In genomic region chr4:117330836-117331475, GRCm38 (mm10) we compare ENCODE assay signal across 13 mouse cellular contexts.
DNase-seq lines count a peak whose midpoint lies in the region; ATAC-seq and TF ChIP-seq lines count a peak whose summit lies in the region.
"Had no signal": no experiment of that assay in that cellular context is flagged by ENCODE, and none has a peak within 500 bp of the region (broad histone marks: within the 10 kb centered on the region; RNA-seq: fewer than 3 reads in every experiment).

No protein-coding gene starts in this region.

- H3K27ac ChIP-seq in kidney, postnatal 0 days: no peak overlapping the region
- no peak overlapping the region; the same call in 1 of the 2 replicates for H3K27ac ChIP-seq in ES-E14 (ENCODE audit: insufficient read depth, low read depth, low read length, poor library complexity, severe bottlenecking)
- H3K27ac ChIP-seq: heart, embryonic 15.5 days; liver, embryonic 14.5 days; midbrain, embryonic 13.5 days had no signal

- no peaks in the 10 kb centered on the region for H3K9me3 ChIP-seq in kidney, postnatal 0 days (replicated peaks; ENCODE audit: low read length)
- no peaks in the 10 kb centered on the region for H3K9me3 ChIP-seq in ES-E14 (ENCODE audit: control insufficient read depth, insufficient read depth, low read depth, low read length)
- H3K9me3 ChIP-seq: heart, embryonic 15.5 days; midbrain, embryonic 13.5 days had no signal

- H3K9ac ChIP-seq in kidney, postnatal 0 days (ENCODE audit: low read depth, low read length): no peak overlapping the region
- peak overlapping the region; percentile 41; the same call in 1 of the 2 replicates for H3K9ac ChIP-seq in ES-E14 (ENCODE audit: insufficient read depth, low read depth, low read length, poor library complexity, severe bottlenecking)
- H3K9ac ChIP-seq: forebrain, postnatal 0 days; heart, embryonic 15.5 days; liver, embryonic 14.5 days; midbrain, embryonic 13.5 days had no signal

- H3K36me3 ChIP-seq in kidney, postnatal 0 days (ENCODE audit: insufficient read depth, low read length): no peaks in the 10 kb centered on the region
- H3K36me3 ChIP-seq in ES-E14 (ENCODE audit: control insufficient read depth, insufficient read depth, low read length, poor library complexity, severe bottlenecking): no peaks in the 10 kb centered on the region
- H3K36me3 ChIP-seq: heart, embryonic 15.5 days; midbrain, embryonic 13.5 days had no signal

- 22% methylated on average over 11 of the region's 11 CpGs for WGBS in kidney, postnatal 0 days

- DNase-seq in kidney, postnatal 0 days (ENCODE audit: low spot score): peak; percentile 72
- no peak for DNase-seq in kidney, postnatal 14 days
- DNase-seq in ES-E14 (ENCODE audit: low read depth, low spot score): no peak
- peak; percentile 72 for DNase-seq in embryo, embryonic 11 days
- peak; percentile 71 for DNase-seq in neural tube, embryonic 10.5 days (ENCODE audit: extremely low spot score, low spot score)
- DNase-seq in gastrocnemius, postnatal 4 days (ENCODE audit: low spot score in 2 of 2): no peak
- no peak for DNase-seq in cerebellum, postnatal 14 days
- no peak for DNase-seq in spleen, adult 12 weeks (ENCODE audit: low spot score)
- DNase-seq: forebrain, postnatal 0 days; thymus, adult 2 months had no signal

- no peaks in the 10 kb centered on the region for H3K4me1 ChIP-seq in kidney, postnatal 0 days (replicated peaks; ENCODE audit: insufficient read depth, low read length)
- peaks cover 8 to 20% of the 10 kb centered on the region in 2 experiments for H3K4me1 ChIP-seq in ES-E14 (ENCODE audit: control insufficient read depth in 2 of 2, insufficient read depth in 2 of 2, low read length in 2 of 2, poor library complexity in 1 of 2)

- in situ Hi-C loops in ES-E14 (cut with MboI; ENCODE audit: low sequenced_read_pairs in 2 of 2, unreplicated experiment in 2 of 2): no loop called here

- ATAC-seq in kidney, postnatal 0 days (replicated peaks; ENCODE audit: low FRiP score, low read depth): peak; percentile 59
- ATAC-seq: forebrain, postnatal 0 days had no signal

- H3K4me3 ChIP-seq in kidney, postnatal 0 days (replicated peaks; ENCODE audit: low read depth, low read length): no peak overlapping the region
- H3K4me3 ChIP-seq in ES-E14 (ENCODE audit: insufficient read depth in 1 of 2, low read depth in 1 of 2, low read length in 2 of 2, poor library complexity in 1 of 2, severe bottlenecking in 1 of 2): 0 out of 4 replicates have a peak overlapping the region, but pooled peaks of 1 of the 2 experiments have one; percentile 8
- H3K4me3 ChIP-seq: heart, embryonic 15.5 days; midbrain, embryonic 13.5 days had no signal

- no peak for TF ChIP-seq CTCF in kidney, postnatal 0 days (IDR thresholded peaks at IDR 0.05; ENCODE audit: low read depth)

- H3K27me3 ChIP-seq in kidney, postnatal 0 days (ENCODE audit: insufficient read depth, low read length): peaks cover 18% of the 10 kb centered on the region; the same call in 1 of the 2 replicates

- no peak overlapping the region for H3K4me2 ChIP-seq in kidney, postnatal 0 days (ENCODE audit: low read length)
- H3K4me2 ChIP-seq: heart, embryonic 15.5 days; midbrain, embryonic 13.5 days had no signal

TF ChIP-seq in ES-E14, 5 proteins besides CTCF, POLR2A, EP300 and RAD21:
- no peak for TF ChIP-seq CHD2 (IDR thresholded peaks at IDR 0.05; ENCODE audit: low read depth, low read length)
- 0 out of 2 replicates have a peak, but pooled peaks have one; percentile 10 for TF ChIP-seq MAFK (IDR thresholded peaks at IDR 0.05; ENCODE audit: insufficient read depth, low read depth, low read length)

Comparison
In these comparisons a context has a peak if more than half of its experiments do, and no peak if none do; other contexts are left out.
1. DNase-seq: peak in kidney, postnatal 0 days (single experiment), embryo, embryonic 11 days (single experiment) and neural tube, embryonic 10.5 days (single experiment); none in kidney, postnatal 14 days (single experiment), ES-E14 (single experiment), gastrocnemius, postnatal 4 days (0 of 2), cerebellum, postnatal 14 days (0 of 2) and spleen, adult 12 weeks (single experiment).